ENCODE assay signal across 20 mouse cellular contexts in genomic region chr6:52058120-52058519, GRCm38 (mm10). TPM values are rescaled to one million over a fixed set of nuclear protein-coding genes. Genes with fewer than 3 reads are reported as not detected.
DNase-seq lines count a peak whose midpoint lies in the region; ATAC-seq lines count a peak whose summit lies in the region.
"Had no signal": no experiment of that assay in that cellular context is flagged by ENCODE, and none has a peak within 500 bp of the region (broad histone marks: within the 10 kb centered on the region; RNA-seq: fewer than 3 reads in every experiment).

No protein-coding gene starts in this region.

- H3K36me3 ChIP-seq in embryonic facial prominence, embryonic 14.5 days (ENCODE audit: control insufficient read depth, insufficient read depth, low read length): no peaks in the 10 kb centered on the region
- no peaks in the 10 kb centered on the region for H3K36me3 ChIP-seq in embryonic facial prominence, embryonic 10.5 days (replicated peaks)
- no peaks in the 10 kb centered on the region for H3K36me3 ChIP-seq in heart, embryonic 10.5 days
- H3K36me3 ChIP-seq: embryonic facial prominence, embryonic 15.5 days; G1E; heart, embryonic 15.5 days; hindbrain, embryonic 10.5 days; limb, embryonic 15.5 days; midbrain, embryonic 12.5 days had no signal

- no peak overlapping the region for H3K27ac ChIP-seq in embryonic facial prominence, embryonic 14.5 days (replicated peaks; ENCODE audit: low read depth, low read length)
- H3K27ac ChIP-seq in embryonic facial prominence, embryonic 10.5 days (replicated peaks): no peak overlapping the region
- H3K27ac ChIP-seq in heart, embryonic 10.5 days: no peak overlapping the region
- H3K27ac ChIP-seq: embryonic facial prominence, embryonic 15.5 days; forebrain, embryonic 13.5 days; heart, embryonic 15.5 days; hindbrain, embryonic 10.5 days; limb, embryonic 15.5 days; midbrain, embryonic 12.5 days had no signal

- no peak overlapping the region for H3K4me3 ChIP-seq in embryonic facial prominence, embryonic 14.5 days (ENCODE audit: low read depth, low read length)
- no peak overlapping the region for H3K4me3 ChIP-seq in embryonic facial prominence, embryonic 10.5 days
- no peak overlapping the region for H3K4me3 ChIP-seq in heart, embryonic 10.5 days
- H3K4me3 ChIP-seq: embryonic facial prominence, embryonic 15.5 days; forebrain, embryonic 13.5 days; heart, embryonic 15.5 days; hindbrain, embryonic 10.5 days; limb, embryonic 15.5 days; midbrain, embryonic 12.5 days had no signal

- no peak overlapping the region for H3K4me2 ChIP-seq in embryonic facial prominence, embryonic 14.5 days (ENCODE audit: low read depth, low read length)
- H3K4me2 ChIP-seq: embryonic facial prominence, embryonic 15.5 days; forebrain, embryonic 13.5 days; heart, embryonic 15.5 days; limb, embryonic 15.5 days; midbrain, embryonic 12.5 days had no signal

- no peak for ATAC-seq in embryonic facial prominence, embryonic 14.5 days (ENCODE audit: low read depth)
- ATAC-seq: forebrain, embryonic 13.5 days; liver, postnatal 0 days had no signal

- intact Hi-C loops in left cerebral cortex, postnatal 4 days (cut with DNase I): no loop called here
- intact Hi-C loops in left cerebral cortex, postnatal 14 days (cut with DNase I): no loop called here

- WGBS in embryonic facial prominence, embryonic 14.5 days: 64% methylated on average over 5 of the region's 5 CpGs
- 76% methylated on average over 5 of the region's 5 CpGs for WGBS in embryonic facial prominence, embryonic 10.5 days
- WGBS in heart, embryonic 10.5 days: 84% methylated on average over 5 of the region's 5 CpGs

- no peaks in the 10 kb centered on the region for H3K9me3 ChIP-seq in embryonic facial prominence, embryonic 14.5 days (ENCODE audit: control insufficient read depth, low read length)
- H3K9me3 ChIP-seq in embryonic facial prominence, embryonic 10.5 days: no peaks in the 10 kb centered on the region
- no peaks in the 10 kb centered on the region for H3K9me3 ChIP-seq in heart, embryonic 10.5 days
- H3K9me3 ChIP-seq: embryonic facial prominence, embryonic 15.5 days; forebrain, embryonic 13.5 days; G1E; heart, embryonic 15.5 days; hindbrain, embryonic 10.5 days; limb, embryonic 15.5 days; midbrain, embryonic 12.5 days had no signal

- 0 out of 2 replicates have a peak, but pooled peaks cover 10% of the 10 kb centered on the region for H3K4me1 ChIP-seq in embryonic facial prominence, embryonic 14.5 days (ENCODE audit: control insufficient read depth, insufficient read depth, low read length)
- H3K4me1 ChIP-seq in embryonic facial prominence, embryonic 10.5 days: peaks cover 16% of the 10 kb centered on the region; the same call in 1 of the 2 replicates
- peaks cover 5% of the 10 kb centered on the region for H3K4me1 ChIP-seq in heart, embryonic 10.5 days
- H3K4me1 ChIP-seq: heart, embryonic 15.5 days had no signal

- no peak overlapping the region for H3K9ac ChIP-seq in embryonic facial prominence, embryonic 14.5 days (ENCODE audit: low read depth, low read length)
- H3K9ac ChIP-seq: embryonic facial prominence, embryonic 15.5 days; forebrain, embryonic 13.5 days; heart, embryonic 15.5 days; limb, embryonic 15.5 days; liver, postnatal 0 days; midbrain, embryonic 12.5 days had no signal

- H3K27me3 ChIP-seq in embryonic facial prominence, embryonic 14.5 days (replicated peaks; ENCODE audit: control insufficient read depth, insufficient read depth, low read length): peaks cover 19% of the 10 kb centered on the region; the same call in 1 of the 2 replicates
- peaks cover 34% of the 10 kb centered on the region for H3K27me3 ChIP-seq in embryonic facial prominence, embryonic 10.5 days (replicated peaks; ENCODE audit: low read depth, poor library complexity, severe bottlenecking)
- peaks cover 47% of the 10 kb centered on the region for H3K27me3 ChIP-seq in heart, embryonic 10.5 days (ENCODE audit: insufficient read depth, poor library complexity, severe bottlenecking)

- DNase-seq in embryonic facial prominence, embryonic 14.5 days (ENCODE audit: low spot score): peak; percentile 45
- DNase-seq in embryonic facial prominence, embryonic 10.5 days (ENCODE audit: low spot score): no peak
- DNase-seq in left cerebral cortex, postnatal 4 days: peak; percentile 14
- DNase-seq in left cerebral cortex, postnatal 14 days (ENCODE audit: low spot score in 2 of 2): no peak
- DNase-seq in 3T3-L1 (ENCODE audit: low read depth, low spot score): peak; percentile 38
- DNase-seq in adipocyte (ENCODE audit: low spot score): peak; percentile 58
- no peak for DNase-seq in heart, embryonic 10.5 days (ENCODE audit: low spot score)
- DNase-seq in thymus, adult 18-20 months: no peak
- DNase-seq: adrenal gland, postnatal 14 days; heart, adult 11 months; kidney, adult 8-10 months; liver, postnatal 0 days; right cerebral cortex, postnatal 25 days had no signal

RNA-seq across cellular contexts. Expression of gene Skap2, which starts 45.8 kb away (rescaled TPM):
- polyA plus RNA-seq in embryonic facial prominence, embryonic 14.5 days (2014; fragmentation: Nextera tagmentation; extraction: Ambion mirVana): 18.9 and 25.2 TPM in 2 replicates
- polyA plus RNA-seq in embryonic facial prominence, embryonic 10.5 days (2016; fragmentation: Nextera tagmentation; extraction: Ambion mirVana): 8.0 and 11.4 TPM in 2 replicates
- 1 to 10 TPM; 4.5 to 4.9 TPM for total RNA-seq in left cerebral cortex, postnatal 4 days (2021)
- total RNA-seq in left cerebral cortex, postnatal 14 days (2021): 1 to 10 TPM; 6.9 to 7.4 TPM
- polyA plus RNA-seq in heart, embryonic 10.5 days (2016; fragmentation: Nextera tagmentation; extraction: Ambion mirVana): 11.8 and 26.4 TPM in 2 replicates

Comparison
In these comparisons a context has a peak if more than half of its experiments do, and no peak if none do; other contexts are left out.
1. DNase-seq: peak in embryonic facial prominence, embryonic 14.5 days (single experiment), left cerebral cortex, postnatal 4 days (single experiment), 3T3-L1 (single experiment) and adipocyte (single experiment); none in embryonic facial prominence, embryonic 10.5 days (single experiment), left cerebral cortex, postnatal 14 days (0 of 2), heart, embryonic 10.5 days (single experiment) and thymus, adult 18-20 months (0 of 2).